Mouse (Mus musculus): ENCODE measurements around the gene Tomm22. TPM values are rescaled to one million over a fixed set of nuclear protein-coding genes. Genes with fewer than 3 reads are reported as not detected.

Tomm22 gene
- polyA plus RNA-seq, 1 experiment from 2014 or later = 249 TPM

- Histone ChIP-seq H3K4me3 (replicated peaks; ENCODE audit: low read length) (no peak overlapping the region), H3K9me3 (ENCODE audit: control insufficient read depth, low read length) (no peaks in the 10 kb centered on the region), H3K4me2 (ENCODE audit: low read length) (no peak overlapping the region), H3K27me3 (replicated peaks; ENCODE audit: control insufficient read depth, insufficient read depth, low read length) (no peaks in the 10 kb centered on the region), H3K36me3 (ENCODE audit: control insufficient read depth, insufficient read depth) (peaks cover 7% of the 10 kb centered on the region), H3K27ac (ENCODE audit: low read length) (no peak overlapping the region), H3K4me1 (replicated peaks; ENCODE audit: control insufficient read depth, insufficient read depth, low read length) (peaks cover 3% of the 10 kb centered on the region; the same call in 1 of the 2 replicates), H3K9ac (replicated peaks; ENCODE audit: low read depth, low read length) (no peak overlapping the region)
- no peak for ATAC-seq
- 74% methylated on average over 17 of the region's 17 CpGs for WGBS
These were observed 36.0 kb downstream of the Tomm22 start for GRCm38 (mm10) chr15:79706603-79707214.

- H3K27ac ChIP-seq (ENCODE audit: low read length) = no peak overlapping the region
- H3K9ac ChIP-seq (replicated peaks; ENCODE audit: low read depth, low read length) = no peak overlapping the region
- peaks cover 3% of the 10 kb centered on the region; the same call in 1 of the 2 replicates for H3K4me1 ChIP-seq (replicated peaks; ENCODE audit: control insufficient read depth, insufficient read depth, low read length)
- H3K36me3 ChIP-seq (ENCODE audit: control insufficient read depth, insufficient read depth) = peaks cover 17% of the 10 kb centered on the region
- no peaks in the 10 kb centered on the region for H3K27me3 ChIP-seq (replicated peaks; ENCODE audit: control insufficient read depth, insufficient read depth, low read length)
- H3K4me3 ChIP-seq (replicated peaks; ENCODE audit: low read length) = no peak overlapping the region
- H3K4me2 ChIP-seq (ENCODE audit: low read length) = no peak overlapping the region
- H3K9me3 ChIP-seq (ENCODE audit: control insufficient read depth, low read length) = no peaks in the 10 kb centered on the region
- 86% methylated on average over 5 of the region's 5 CpGs for WGBS
- ATAC-seq = no peak
These were observed 37.7 kb downstream of the Tomm22 start for GRCm38 (mm10) chr15:79708229-79708822.

DNA sequence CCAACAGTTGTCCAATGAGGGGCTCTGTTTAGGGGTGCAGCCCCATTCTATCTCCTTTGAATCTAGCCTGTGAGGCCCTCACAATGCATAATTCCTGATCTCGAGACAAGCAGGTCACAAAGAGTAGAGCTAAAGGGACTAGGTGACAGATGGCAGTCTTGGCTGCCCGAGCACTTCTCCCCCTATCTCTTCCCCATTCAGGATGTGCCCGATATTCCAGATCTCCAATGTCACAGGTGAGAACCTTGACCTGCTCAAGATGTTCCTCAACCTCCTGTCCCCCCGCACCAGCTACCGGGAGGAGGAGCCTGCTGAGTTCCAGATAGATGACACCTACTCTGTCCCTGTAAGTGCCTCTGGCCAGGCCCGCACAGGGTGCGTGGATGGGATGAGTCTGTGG lies 45.0 kb downstream of the Tomm22 start:
- H3K4me2 ChIP-seq (ENCODE audit: low read length) = no peak overlapping the region
- H3K4me1 ChIP-seq (replicated peaks; ENCODE audit: control insufficient read depth, insufficient read depth, low read length) = no peaks in the 10 kb centered on the region
- ATAC-seq = no peak
- no peaks in the 10 kb centered on the region for H3K9me3 ChIP-seq (ENCODE audit: control insufficient read depth, low read length)
- no peak overlapping the region for H3K9ac ChIP-seq (replicated peaks; ENCODE audit: low read depth, low read length)
- H3K4me3 ChIP-seq (replicated peaks; ENCODE audit: low read length) = no peak overlapping the region
- WGBS = 94% methylated on average over 7 of the region's 7 CpGs
- peaks cover 31% of the 10 kb centered on the region for H3K36me3 ChIP-seq (ENCODE audit: control insufficient read depth, insufficient read depth)
- H3K27ac ChIP-seq (ENCODE audit: low read length) = no peak overlapping the region
- H3K27me3 ChIP-seq (replicated peaks; ENCODE audit: control insufficient read depth, insufficient read depth, low read length) = no peaks in the 10 kb centered on the region

DNA sequence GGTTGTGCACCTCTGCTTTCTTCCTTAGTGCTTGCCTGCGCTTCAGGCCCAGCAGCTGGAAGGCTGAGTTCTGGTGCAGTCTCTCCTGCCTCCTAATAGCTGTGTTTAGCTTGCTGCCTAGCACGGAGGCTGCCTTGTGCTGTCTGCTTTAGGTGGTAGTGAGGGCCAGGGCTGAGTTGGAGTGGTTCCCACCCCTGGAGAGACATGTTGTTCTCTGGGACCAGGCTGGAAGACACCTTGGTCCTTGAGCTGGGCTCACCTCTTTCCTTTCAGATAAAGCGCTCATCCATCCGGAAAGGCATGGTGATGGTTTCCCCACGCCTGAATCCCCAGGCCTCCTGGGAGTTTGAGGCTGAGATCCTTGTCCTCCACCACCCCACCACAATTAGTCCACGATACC lies 46.0 kb downstream of the Tomm22 start:
- Histone ChIP-seq H3K9ac (replicated peaks; ENCODE audit: low read depth, low read length) (no peak overlapping the region), H3K27ac (ENCODE audit: low read length) (no peak overlapping the region), H3K4me3 (replicated peaks; ENCODE audit: low read length) (no peak overlapping the region), H3K9me3 (ENCODE audit: control insufficient read depth, low read length) (no peaks in the 10 kb centered on the region), H3K4me1 (replicated peaks; ENCODE audit: control insufficient read depth, insufficient read depth, low read length) (no peaks in the 10 kb centered on the region), H3K36me3 (ENCODE audit: control insufficient read depth, insufficient read depth) (peaks cover 31% of the 10 kb centered on the region), H3K4me2 (ENCODE audit: low read length) (no peak overlapping the region), H3K27me3 (replicated peaks; ENCODE audit: control insufficient read depth, insufficient read depth, low read length) (no peaks in the 10 kb centered on the region)
- ATAC-seq = no peak
- WGBS = 82% methylated on average over 6 of the region's 6 CpGs

GRCm38 (mm10) chr15:79720267-79720666 lies 49.6 kb downstream of the Tomm22 start:
- Histone ChIP-seq H3K36me3 (ENCODE audit: control insufficient read depth, insufficient read depth) (peaks cover 20% of the 10 kb centered on the region; the same call in 1 of the 2 replicates), H3K9ac (replicated peaks; ENCODE audit: low read depth, low read length) (no peak overlapping the region), H3K27me3 (replicated peaks; ENCODE audit: control insufficient read depth, insufficient read depth, low read length) (no peaks in the 10 kb centered on the region), H3K4me2 (ENCODE audit: low read length) (no peak overlapping the region), H3K27ac (ENCODE audit: low read length) (no peak overlapping the region), H3K9me3 (ENCODE audit: control insufficient read depth, low read length) (no peaks in the 10 kb centered on the region), H3K4me3 (replicated peaks; ENCODE audit: low read length) (no peak overlapping the region), H3K4me1 (replicated peaks; ENCODE audit: control insufficient read depth, insufficient read depth, low read length) (no peaks in the 10 kb centered on the region)
- WGBS = 94% methylated on average over 8 of the region's 8 CpGs
- no peak for ATAC-seq

- H3K9ac ChIP-seq (replicated peaks; ENCODE audit: low read depth, low read length) = no peak overlapping the region
- 92% methylated on average over 4 of the region's 4 CpGs for WGBS
- H3K9me3 ChIP-seq (ENCODE audit: control insufficient read depth, low read length) = no peaks in the 10 kb centered on the region
- H3K36me3 ChIP-seq (ENCODE audit: control insufficient read depth, insufficient read depth) = peaks cover 26% of the 10 kb centered on the region
- no peak overlapping the region for H3K4me2 ChIP-seq (ENCODE audit: low read length)
- no peak for ATAC-seq
- H3K27ac ChIP-seq (ENCODE audit: low read length) = no peak overlapping the region
- H3K27me3 ChIP-seq (replicated peaks; ENCODE audit: control insufficient read depth, insufficient read depth, low read length) = no peaks in the 10 kb centered on the region
- H3K4me1 ChIP-seq (replicated peaks; ENCODE audit: control insufficient read depth, insufficient read depth, low read length) = no peaks in the 10 kb centered on the region
- H3K4me3 ChIP-seq (replicated peaks; ENCODE audit: low read length) = no peak overlapping the region
These were observed 50.1 kb downstream of the Tomm22 start for GRCm38 (mm10) chr15:79720796-79721195.

Other genes starting within 250 kb of the Tomm22 start
- gene Csnk1e, start 215.3 kb upstream of the Tomm22 start, polyA plus RNA-seq (2015; fragmentation: Nextera tagmentation; extraction: Ambion mirVana) = 234 and 240 TPM in 2 replicates
- gene Kcnj4, start 165.6 kb upstream of the Tomm22 start, polyA plus RNA-seq (2015; fragmentation: Nextera tagmentation; extraction: Ambion mirVana) = 0.11 and 0.43 TPM in 2 replicates
- gene Kdelr3, start 154.4 kb upstream of the Tomm22 start, polyA plus RNA-seq (2015; fragmentation: Nextera tagmentation; extraction: Ambion mirVana) = 4.8 and 8.7 TPM in 2 replicates
- gene Ddx17, start 124.1 kb upstream of the Tomm22 start, polyA plus RNA-seq (2015; fragmentation: Nextera tagmentation; extraction: Ambion mirVana) = 60.2 and 63.3 TPM in 2 replicates
- 0.84 and 0.94 TPM in 2 replicates for gene Dmc1, start 65.8 kb upstream of the Tomm22 start, polyA plus RNA-seq (2015; fragmentation: Nextera tagmentation; extraction: Ambion mirVana)
- 3.9 and 4.5 TPM in 2 replicates for gene Fam227a, start 11.9 kb upstream of the Tomm22 start, polyA plus RNA-seq (2015; fragmentation: Nextera tagmentation; extraction: Ambion mirVana)
- 116 and 117 TPM in 2 replicates for gene Cby1, start 11.7 kb upstream of the Tomm22 start, polyA plus RNA-seq (2015; fragmentation: Nextera tagmentation; extraction: Ambion mirVana)
- gene Josd1, start 17.1 kb downstream of the Tomm22 start, polyA plus RNA-seq (2015; fragmentation: Nextera tagmentation; extraction: Ambion mirVana) = 24.5 and 25.2 TPM in 2 replicates
- gene Gtpbp1, start 20.0 kb downstream of the Tomm22 start, polyA plus RNA-seq (2015; fragmentation: Nextera tagmentation; extraction: Ambion mirVana) = 55.7 and 56.5 TPM in 2 replicates
- gene Sun2, start 71.7 kb downstream of the Tomm22 start, polyA plus RNA-seq (2015; fragmentation: Nextera tagmentation; extraction: Ambion mirVana) = 8.9 and 9.9 TPM in 2 replicates
- gene Dnal4, start 107.0 kb downstream of the Tomm22 start, polyA plus RNA-seq (2015; fragmentation: Nextera tagmentation; extraction: Ambion mirVana) = 87.9 and 89.5 TPM in 2 replicates
- gene Nptxr, start 133.9 kb downstream of the Tomm22 start, polyA plus RNA-seq (2015; fragmentation: Nextera tagmentation; extraction: Ambion mirVana) = 19.2 and 24.7 TPM in 2 replicates
- 1.4 TPM in 1 of 2 replicates, not detected in the other for gene Npcd, start 163.4 kb downstream of the Tomm22 start, polyA plus RNA-seq (2015; fragmentation: Nextera tagmentation; extraction: Ambion mirVana)
- gene Cbx6, start 163.8 kb downstream of the Tomm22 start, polyA plus RNA-seq (2015; fragmentation: Nextera tagmentation; extraction: Ambion mirVana) = 49.3 and 53.2 TPM in 2 replicates
- gene Apobec3, start 220.8 kb downstream of the Tomm22 start, polyA plus RNA-seq (2015; fragmentation: Nextera tagmentation; extraction: Ambion mirVana) = 6.7 and 8.5 TPM in 2 replicates